Mouse (Mus musculus): ENCODE measurements at regions not wholly inside any gene's neighbourhood (a gene's known extent, or its start where the extent isn't known, plus 50 kb on each side); places are given as distances from the start of the nearest gene placed in this dataset.
A peak's percentile ranks its signal among the peaks of the same experiment; 100 is the strongest.

- DNase-seq (ENCODE audit: low spot score), result no peak
Measured at GRCm38 (mm10) chr8:102845362-102845761, 59.9 kb upstream of the Cdh11 start.

- no peak for DNase-seq (ENCODE audit: low spot score)
Measured at GRCm38 (mm10) chr8:102860021-102860420, 74.6 kb upstream of the Cdh11 start.

- DNase-seq (ENCODE audit: low spot score), result no peak
Measured at GRCm38 (mm10) chr8:102899525-102899924, 114.1 kb upstream of the Cdh11 start.

GRCm38 (mm10) chr8:102900662-102901061, 115.2 kb upstream of the Cdh11 start:
- DNase-seq (ENCODE audit: low spot score), result peak; percentile 21

GRCm38 (mm10) chr8:102907444-102907843, 122.0 kb upstream of the Cdh11 start:
- peak; percentile 63 for DNase-seq (ENCODE audit: low spot score)

GRCm38 (mm10) chr8:102931342-102931835, 145.9 kb upstream of the Cdh11 start:
- peak; percentile 39 for DNase-seq (ENCODE audit: low spot score)

- no peak for DNase-seq (ENCODE audit: low spot score)
Measured at GRCm38 (mm10) chr8:102938771-102939170, 153.3 kb upstream of the Cdh11 start.

GRCm38 (mm10) chr8:102945546-102945945, 160.1 kb upstream of the Cdh11 start:
- DNase-seq (ENCODE audit: low spot score), result no peak

GRCm38 (mm10) chr8:102978161-102978581, 192.7 kb upstream of the Cdh11 start:
- DNase-seq (ENCODE audit: low spot score), result peak; percentile 56

GRCm38 (mm10) chr8:102983220-102983909, 197.9 kb upstream of the Cdh11 start:
- DNase-seq (ENCODE audit: low spot score), result peak; percentile 71

GRCm38 (mm10) chr8:102983910-102984225, 198.4 kb upstream of the Cdh11 start:
- peak; percentile 79 for DNase-seq (ENCODE audit: low spot score)

- DNase-seq (ENCODE audit: low spot score), result peak; percentile 15
Measured at GRCm38 (mm10) chr8:103007284-103007984, 222.0 kb upstream of the Cdh11 start.

- DNase-seq (ENCODE audit: low spot score), result no peak
Measured at GRCm38 (mm10) chr8:103019121-103019520, 233.7 kb upstream of the Cdh11 start.

- DNase-seq (ENCODE audit: low spot score), result no peak
Measured at GRCm38 (mm10) chr8:103023237-103023636, 237.8 kb upstream of the Cdh11 start.

GRCm38 (mm10) chr8:103031708-103032107, 246.3 kb upstream of the Cdh11 start:
- no peak for DNase-seq (ENCODE audit: low spot score)

- DNase-seq (ENCODE audit: low spot score), result peak; percentile 10
Measured at GRCm38 (mm10) chr8:103033956-103034355, 248.5 kb upstream of the Cdh11 start.

- peak; percentile 11 for DNase-seq (ENCODE audit: low spot score)
Measured at GRCm38 (mm10) chr8:103072079-103072635, 286.7 kb upstream of the Cdh11 start.

GRCm38 (mm10) chr8:103072646-103073045, 287.2 kb upstream of the Cdh11 start:
- peak; percentile 35 for DNase-seq (ENCODE audit: low spot score)

- DNase-seq (ENCODE audit: low spot score), result peak; percentile 39
Measured at GRCm38 (mm10) chr8:103078559-103078958, 293.1 kb upstream of the Cdh11 start.

- DNase-seq (ENCODE audit: low spot score), result no peak
Measured at GRCm38 (mm10) chr8:103086956-103087482, 301.6 kb upstream of the Cdh11 start.

GRCm38 (mm10) chr8:103096496-103097092, 311.2 kb upstream of the Cdh11 start:
- no peak for DNase-seq (ENCODE audit: low spot score)

GRCm38 (mm10) chr8:103125581-103125980, 340.1 kb upstream of the Cdh11 start:
- no peak for DNase-seq (ENCODE audit: low spot score)

Measured in embryo, embryonic 10.5 days (tissue).